Mouse (Mus musculus): Measurements from ENCODE around the gene H2afy2.

H2afy2 gene

DNA sequence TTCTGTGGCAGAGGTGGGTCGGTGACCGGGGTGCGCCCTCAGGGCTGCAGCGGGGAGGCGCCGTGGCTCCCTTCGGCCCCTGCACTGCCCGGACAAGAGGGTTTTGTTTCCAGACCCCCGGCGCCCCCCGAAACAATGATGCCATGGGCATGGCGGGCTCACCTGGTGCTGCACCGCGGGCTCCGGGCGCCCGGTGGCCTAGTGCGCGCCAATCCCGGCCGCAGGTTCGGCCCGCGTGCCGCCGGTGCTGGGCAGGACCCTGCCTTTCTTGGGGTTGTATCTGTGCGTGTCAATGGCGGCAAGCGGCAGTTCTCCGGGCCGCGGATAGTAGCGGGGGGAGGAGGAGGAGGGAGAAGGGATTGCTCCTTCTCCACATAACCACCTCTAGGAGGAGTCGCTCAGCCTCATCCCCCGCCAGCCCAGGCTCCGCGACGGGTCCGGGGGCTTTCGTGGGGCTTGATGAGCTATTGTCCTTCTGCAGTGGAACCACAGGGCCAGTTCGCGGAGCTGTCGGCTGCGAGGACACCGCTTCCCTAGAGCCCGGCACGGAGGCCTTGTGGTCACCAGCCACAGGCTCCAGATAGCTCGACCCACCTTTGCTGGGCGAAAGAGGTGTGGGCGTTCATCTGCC lies at the start of gene H2afy2:
Gene H2afy2 (minus strand): TSS at position 527 of the 631 bp plus-strand sequence.
- peak; percentile 50 for DNase-seq (ENCODE audit: low read depth, low spot score)

DNA sequence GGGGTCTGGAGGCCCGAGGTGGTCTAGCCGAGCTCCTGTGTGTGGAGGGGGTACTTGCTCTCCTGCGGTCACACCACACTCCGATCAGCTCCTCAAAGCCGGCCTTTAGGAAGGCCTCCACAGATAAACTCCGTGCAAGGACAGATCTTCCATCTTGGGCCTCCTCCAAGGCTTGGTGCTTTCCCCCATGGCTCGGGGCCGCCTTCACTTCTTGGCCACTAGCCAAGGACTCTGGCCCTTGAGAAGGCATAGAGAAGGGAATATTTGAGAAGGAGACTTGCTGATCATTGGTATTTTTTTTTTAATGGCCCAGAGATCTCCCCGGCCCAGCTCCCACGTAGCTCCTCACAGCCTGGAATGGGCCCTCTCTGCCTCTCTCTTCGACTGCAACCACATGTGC lies 48.8 kb upstream of the H2afy2 start:
- DNase-seq (ENCODE audit: low read depth, low spot score) = no peak

DNA sequence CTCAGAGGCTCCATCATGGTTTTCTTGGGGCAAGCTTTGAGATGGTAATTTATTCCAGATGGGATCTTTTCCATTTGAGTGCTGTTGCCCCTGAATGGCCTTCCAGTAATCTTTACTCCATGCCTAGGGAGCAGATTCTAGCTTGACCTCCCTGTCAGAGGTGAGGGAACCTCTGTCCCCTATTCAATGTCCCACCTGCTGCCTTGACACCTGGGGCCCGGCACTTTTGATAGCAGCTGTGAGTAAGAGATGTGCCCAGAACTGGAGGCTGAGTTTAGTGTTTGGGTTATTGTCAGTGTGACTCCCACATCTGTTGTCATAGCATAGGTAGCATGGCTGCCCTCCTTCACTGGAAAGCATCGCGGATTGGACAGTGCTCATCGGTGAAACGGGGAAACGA lies 47.8 kb upstream of the H2afy2 start:
- no peak for DNase-seq (ENCODE audit: low read depth, low spot score)

DNA sequence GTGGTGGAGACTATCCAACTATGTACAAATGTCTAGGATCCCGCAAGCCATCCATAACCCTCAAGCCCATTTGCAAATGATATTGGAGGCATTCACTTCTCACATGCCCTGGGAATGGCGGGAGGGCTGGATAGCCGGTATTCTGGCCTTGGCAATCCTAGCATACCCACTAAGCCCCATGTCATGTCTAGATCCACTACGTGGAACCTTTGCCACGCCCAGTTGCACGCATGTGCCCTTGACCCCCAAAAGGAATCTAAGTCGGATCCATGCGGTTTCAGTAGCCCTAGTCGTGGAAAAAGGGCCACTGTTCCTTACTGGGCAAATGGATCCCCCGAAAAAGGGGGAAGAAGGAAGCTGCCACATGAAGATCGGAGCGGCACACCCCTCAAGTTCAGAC lies 47.3 kb upstream of the H2afy2 start:
- DNase-seq (ENCODE audit: low read depth, low spot score) = no peak

GRCm38 (mm10) chr10:61830817-61831216 lies 46.9 kb upstream of the H2afy2 start:
- DNase-seq (ENCODE audit: low read depth, low spot score) = no peak

- no peak for DNase-seq (ENCODE audit: low read depth, low spot score)
Observed at GRCm38 (mm10) chr10:61829046-61829445, 45.1 kb upstream of the H2afy2 start.

DNA sequence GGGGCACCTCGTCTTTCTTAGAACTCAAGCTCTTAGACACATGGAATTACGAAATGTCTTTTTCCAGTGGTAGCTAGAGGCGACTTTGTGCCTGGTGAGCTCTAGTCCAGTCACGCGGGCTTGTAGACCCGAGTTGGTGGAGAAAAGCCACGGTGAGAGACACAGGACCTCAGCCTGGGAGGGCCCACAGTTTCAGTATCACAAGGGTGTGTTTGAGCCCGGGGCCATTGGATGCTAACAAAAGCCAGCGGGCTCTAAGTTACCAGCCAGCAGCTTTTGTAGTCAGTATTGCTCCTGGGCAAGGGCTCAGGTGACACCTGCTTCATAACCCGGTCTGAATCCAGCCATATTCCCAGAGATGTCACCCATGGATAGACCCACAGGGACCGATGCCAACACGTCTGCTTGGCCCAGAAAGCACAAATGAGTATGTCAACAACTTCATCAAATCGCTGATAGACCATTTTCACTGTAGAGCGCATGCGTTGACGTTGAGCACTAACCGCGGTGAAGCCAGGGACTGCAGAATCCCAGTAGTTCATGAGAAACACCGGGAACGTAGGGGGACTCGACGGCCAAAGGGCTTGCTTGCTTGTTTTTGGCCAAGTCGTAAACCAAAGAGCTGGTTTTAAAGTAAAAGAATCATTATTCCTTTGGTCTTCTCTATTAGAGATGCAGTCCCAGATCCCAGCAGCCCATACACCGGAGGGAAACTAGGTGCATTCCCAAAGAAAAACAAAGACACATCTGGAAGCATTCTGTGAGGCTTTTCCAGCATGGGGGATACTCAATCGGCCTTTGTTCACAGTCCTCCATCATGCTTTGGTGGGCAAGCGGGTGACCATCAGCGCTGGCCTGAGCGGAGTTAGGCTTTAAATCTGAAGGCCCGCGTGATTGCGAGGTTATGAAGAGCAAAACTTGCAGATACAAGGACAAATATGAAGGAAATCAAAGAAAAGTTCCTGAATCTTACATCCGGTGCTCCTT lies 44.3 kb upstream of the H2afy2 start:
- DNase-seq (ENCODE audit: low read depth, low spot score) = no peak

- DNase-seq (ENCODE audit: low read depth, low spot score) = no peak
Observed at GRCm38 (mm10) chr10:61826753-61827435, 42.9 kb upstream of the H2afy2 start.

- no peak for DNase-seq (ENCODE audit: low read depth, low spot score)
Observed at GRCm38 (mm10) chr10:61825979-61826752, 42.2 kb upstream of the H2afy2 start.

DNA sequence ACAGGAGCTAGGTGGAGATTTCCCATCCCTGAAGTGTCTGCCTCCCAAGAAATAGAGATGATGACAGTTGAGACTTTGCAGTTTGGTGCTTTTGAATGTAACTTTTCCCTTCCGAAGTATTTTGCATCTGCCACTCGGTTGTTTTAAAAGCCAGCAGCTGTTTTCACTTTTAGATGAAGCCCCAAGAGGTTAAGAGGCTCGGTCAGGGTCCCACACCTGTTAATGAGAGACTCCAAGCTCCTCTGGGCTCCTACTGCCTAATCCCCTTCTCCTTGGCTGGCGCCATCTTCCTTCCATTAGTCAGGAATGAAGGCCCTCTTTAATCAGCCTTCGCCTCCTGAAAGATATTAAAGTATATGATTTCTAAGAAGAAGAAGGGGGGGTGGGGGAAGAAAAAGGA lies 41.6 kb upstream of the H2afy2 start:
- DNase-seq (ENCODE audit: low read depth, low spot score) = no peak

GRCm38 (mm10) chr10:61823731-61824115 lies 39.8 kb upstream of the H2afy2 start:
- no peak for DNase-seq (ENCODE audit: low read depth, low spot score)

- DNase-seq (ENCODE audit: low read depth, low spot score) = no peak
Observed at GRCm38 (mm10) chr10:61822968-61823730, 39.2 kb upstream of the H2afy2 start.

- no peak for DNase-seq (ENCODE audit: low read depth, low spot score)
Observed at GRCm38 (mm10) chr10:61820050-61820449, 36.1 kb upstream of the H2afy2 start.

- no peak for DNase-seq (ENCODE audit: low read depth, low spot score)
Observed at GRCm38 (mm10) chr10:61811987-61812386, 28.0 kb upstream of the H2afy2 start.

GRCm38 (mm10) chr10:61798133-61798576 lies 14.2 kb upstream of the H2afy2 start:
- no peak for DNase-seq (ENCODE audit: low read depth, low spot score)

GRCm38 (mm10) chr10:61795458-61795857 lies 11.5 kb upstream of the H2afy2 start:
- no peak for DNase-seq (ENCODE audit: low read depth, low spot score)

DNA sequence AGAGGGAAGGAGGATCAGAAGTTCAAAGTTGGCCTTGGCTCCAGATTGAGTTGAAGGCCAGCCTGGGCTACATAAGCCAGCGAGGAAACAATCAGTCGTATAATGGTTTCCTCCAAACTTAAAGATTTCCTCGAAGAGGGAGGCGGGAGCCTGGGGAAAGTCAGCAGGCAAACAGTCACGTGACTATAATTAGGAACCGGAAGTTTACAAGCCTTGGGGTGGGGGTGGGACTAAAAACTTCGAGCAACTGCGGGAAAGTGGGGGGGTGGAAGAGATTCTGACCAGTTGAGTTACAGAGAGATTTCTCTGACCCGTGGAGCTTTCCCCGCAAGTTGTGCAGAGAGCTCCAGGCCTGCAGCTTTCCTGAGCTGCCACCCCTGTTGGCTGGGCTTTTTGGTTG lies 11.0 kb upstream of the H2afy2 start:
- DNase-seq (ENCODE audit: low read depth, low spot score) = no peak

GRCm38 (mm10) chr10:61793015-61793414 lies 9.1 kb upstream of the H2afy2 start:
- no peak for DNase-seq (ENCODE audit: low read depth, low spot score)

GRCm38 (mm10) chr10:61788499-61788898 lies 4.6 kb upstream of the H2afy2 start:
- DNase-seq (ENCODE audit: low read depth, low spot score) = no peak

DNA sequence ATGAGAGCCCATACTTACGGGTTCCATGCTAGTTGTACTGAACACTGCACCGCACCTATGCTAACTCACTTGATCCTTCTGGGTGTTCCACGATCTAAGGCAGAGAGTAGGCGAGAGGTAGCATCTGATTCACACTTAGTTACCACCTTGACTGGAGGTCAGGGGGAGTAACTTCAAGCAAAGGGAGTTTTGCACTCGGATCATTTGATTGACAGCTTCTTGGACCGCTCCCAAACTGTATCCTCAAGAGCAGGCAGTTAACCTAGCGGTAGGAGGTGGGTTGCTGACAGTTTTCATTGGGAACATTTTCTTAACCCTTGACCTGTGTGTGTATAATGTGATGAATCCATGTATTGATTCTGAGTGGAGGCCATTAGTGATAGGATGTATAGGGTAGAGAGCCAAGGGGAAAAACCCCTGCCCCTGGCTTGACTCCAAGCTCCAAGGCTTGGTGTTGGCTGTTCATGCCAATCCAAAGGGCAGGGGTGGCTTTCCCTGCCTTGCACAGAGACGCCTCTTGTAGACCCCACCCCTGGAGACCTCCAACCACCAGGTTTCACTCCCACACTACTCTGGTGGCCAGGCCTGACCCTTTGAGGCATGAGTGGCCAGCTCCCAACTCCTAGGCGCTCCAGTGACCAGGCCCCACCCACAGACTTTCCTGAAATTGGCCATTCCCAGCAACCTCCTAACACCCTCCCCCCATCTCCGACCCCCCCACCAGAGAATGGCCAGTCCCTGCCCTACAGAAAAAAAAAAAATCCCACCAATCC lies 3.8 kb upstream of the H2afy2 start:
- peak; percentile 26 for DNase-seq (ENCODE audit: low read depth, low spot score)

All from WW6 (cell line).